Mouse (Mus musculus) forebrain, embryonic 14.5 days (tissue): ENCODE results near the gene Cul1. TPM values are rescaled to one million over a fixed set of nuclear protein-coding genes. Genes with fewer than 3 reads are reported as not detected.
"Not testable (repeated sequence)": the region's sequence is repeated elsewhere in the genome, so short reads cannot be mapped to it uniquely, and the experiment has no call there.

Source experiments
- ATAC-seq: fragments of 200-750 bp; cut with Nextera tagmentation; 2 replicates; pipeline ENCODE4 v1.8.0; 2017; ENCODE audit warnings: mild to moderate bottlenecking, moderate library complexity
- DNase-seq: peaks from one replicate; pipeline ENCODE4 v3.0.0-alpha.2; 2015; ENCODE audit warnings: low spot score
- H3K27ac ChIP-seq: fragments of 300-500 bp; sonication (generic); 2 replicates; pipeline ENCODE4 v1.5.1; 2014; ENCODE audit warnings: low read depth, mild to moderate bottlenecking, control low read depth, low read length, moderate library complexity
- H3K27me3 ChIP-seq: fragments of 300-500 bp; sonication (generic); replicated peaks from 2 replicates; pipeline ENCODE4 v1.6.1; 2014; ENCODE audit warnings: low read length, control low read depth, mixed read lengths; ENCODE audit not compliant: control insufficient read depth, insufficient read depth
- H3K36me3 ChIP-seq: fragments of 300-500 bp; sonication (generic); 2 replicates; pipeline ENCODE4 v1.6.1; 2014; ENCODE audit warnings: low read length, control low read depth; ENCODE audit not compliant: control insufficient read depth, insufficient read depth
- H3K4me1 ChIP-seq: fragments of 300-500 bp; sonication (generic); 2 replicates; pipeline ENCODE4 v1.6.1; 2014; ENCODE audit warnings: antibody characterized with exemption, low read length, control low read depth; ENCODE audit not compliant: control insufficient read depth, insufficient read depth
- H3K4me2 ChIP-seq: fragments of 300-500 bp; sonication (generic); 2 replicates; pipeline ENCODE4 v1.6.1; 2014; ENCODE audit warnings: mild to moderate bottlenecking, control low read depth, low read length
- H3K4me3 ChIP-seq: fragments of 300-500 bp; sonication (generic); 2 replicates; pipeline ENCODE4 v1.5.1; 2014; ENCODE audit warnings: low read depth, low read length, control low read depth
- H3K9ac ChIP-seq: fragments of 300-500 bp; sonication (generic); 2 replicates; pipeline ENCODE4 v1.6.1; 2014; ENCODE audit warnings: mild to moderate bottlenecking, low read length, control low read depth, moderate library complexity
- H3K9me3 ChIP-seq: fragments of 300-500 bp; sonication (generic); replicated peaks from 2 replicates; pipeline ENCODE4 v1.6.1; 2016; ENCODE audit warnings: low read length, control low read depth, mixed read lengths; ENCODE audit not compliant: control insufficient read depth
- WGBS: fragments of 180-500 bp; shearing (Covaris S2); extraction: QIAGEN DNeasy Blood & Tissue Kit; methylation state at CpG from one replicate; pipeline ENCODE4 v1.1.7; 2014; 5-methylcytosine and 5-hydroxymethylcytosine counted together
- polyA plus RNA-seq: library from polyadenylated mRNA; unstranded; fragments of >200 nt; fragmentation: Nextera tagmentation; extraction: Ambion mirVana; gene quantifications from 2 replicates; pipeline ENCODE4 v1.2.1, GENCODE M21; 2014

Cul1 gene
- 161 and 163 TPM in 2 replicates for polyA plus RNA-seq

DNA sequence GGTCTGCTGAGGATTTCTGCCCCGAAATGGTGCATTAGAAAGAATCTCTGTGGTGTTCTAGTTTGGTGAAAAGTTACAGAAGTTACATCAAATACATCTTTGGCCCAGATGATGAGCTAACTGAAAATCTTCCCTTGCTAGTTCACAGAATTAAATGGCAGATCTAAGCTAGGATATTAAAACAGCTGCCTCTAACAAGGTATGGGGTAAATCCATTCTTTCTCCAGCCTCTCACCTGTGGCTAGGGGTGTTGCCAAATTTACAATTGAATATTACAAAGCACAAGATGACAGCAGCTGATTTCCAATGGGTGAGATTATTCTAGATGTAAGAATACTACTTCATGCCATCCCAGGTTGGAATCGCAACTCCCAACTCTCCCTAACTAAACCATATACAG is at the start of gene Cul1:
TSS of gene Cul1 (plus strand) at position 301 of the 400 bp plus-strand sequence.
- H3K9me3 ChIP-seq, result no peaks in the 10 kb centered on the region
- peak within 1 kb of the TSS; percentile 85 for H3K4me2 ChIP-seq
- peaks cover 22% of the 10 kb centered on the region for H3K4me1 ChIP-seq
- H3K4me3 ChIP-seq, result peak within 1 kb of the TSS; percentile 97
- peak within 1 kb of the TSS; percentile 97 for H3K27ac ChIP-seq
- H3K9ac ChIP-seq, result peak within 1 kb of the TSS; percentile 100
- ATAC-seq, result no peak
- no peaks in the 10 kb centered on the region for H3K27me3 ChIP-seq
- H3K36me3 ChIP-seq, result no peaks in the 10 kb centered on the region
- no peak for DNase-seq
- WGBS, result 38% methylated on average over 2 of the region's 2 CpGs

DNA sequence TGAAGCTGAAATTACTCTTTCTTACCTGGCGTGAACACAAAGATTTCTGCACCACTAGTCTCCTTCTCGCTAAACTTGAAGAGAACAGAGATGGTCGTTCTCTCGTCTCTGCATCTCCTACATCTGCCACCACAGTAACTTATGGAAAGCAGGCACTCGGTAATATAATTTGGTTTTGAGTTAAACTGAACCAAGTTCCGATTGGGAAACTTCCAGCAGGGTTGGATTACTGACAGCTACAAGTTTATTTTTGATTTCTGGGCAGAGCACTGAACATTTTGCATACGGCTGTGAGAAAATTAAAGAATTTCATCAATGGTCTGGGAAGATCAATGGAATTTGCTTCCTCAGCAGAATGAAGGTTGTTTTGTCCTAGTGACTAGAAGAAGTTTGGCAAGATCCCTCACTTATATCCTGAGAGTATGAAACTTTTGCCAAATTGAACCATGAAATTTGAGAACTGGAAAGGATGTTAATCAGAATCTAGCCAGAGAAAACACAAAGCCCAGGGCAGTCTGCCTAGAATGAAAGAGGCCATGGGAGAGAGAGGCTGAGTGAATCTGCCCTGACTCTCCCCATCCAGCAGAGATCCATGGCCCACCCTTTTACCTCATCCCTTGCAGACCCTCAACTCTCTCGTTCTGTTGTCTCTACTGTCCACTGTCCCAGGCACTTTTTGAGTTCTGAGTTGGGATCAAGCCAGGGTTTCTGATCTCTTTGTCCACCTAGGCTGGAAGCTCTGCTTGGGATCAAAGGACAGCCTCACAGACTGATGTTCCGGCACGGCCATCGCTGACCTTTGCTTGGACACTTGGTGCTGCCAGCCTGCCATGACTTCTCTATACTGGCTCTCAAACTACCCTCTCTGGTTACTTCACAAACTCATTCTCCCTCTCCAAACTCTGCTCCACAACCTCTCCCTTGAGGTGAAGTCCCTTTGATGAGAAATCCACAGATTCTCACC is 48.5 kb upstream of the Cul1 start:
- Histone ChIP-seq H3K4me1 (no peaks in the 10 kb centered on the region), H3K9me3 (no peaks in the 10 kb centered on the region), H3K9ac (no peak overlapping the region), H3K4me2 (no peak overlapping the region), H3K27me3 (no peaks in the 10 kb centered on the region), H3K27ac (no peak overlapping the region), H3K4me3 (no peak overlapping the region), H3K36me3 (no peaks in the 10 kb centered on the region)
- ATAC-seq (no peak), DNase-seq (peak; percentile 49)
- 87% methylated on average over 11 of the region's 11 CpGs for WGBS

DNA sequence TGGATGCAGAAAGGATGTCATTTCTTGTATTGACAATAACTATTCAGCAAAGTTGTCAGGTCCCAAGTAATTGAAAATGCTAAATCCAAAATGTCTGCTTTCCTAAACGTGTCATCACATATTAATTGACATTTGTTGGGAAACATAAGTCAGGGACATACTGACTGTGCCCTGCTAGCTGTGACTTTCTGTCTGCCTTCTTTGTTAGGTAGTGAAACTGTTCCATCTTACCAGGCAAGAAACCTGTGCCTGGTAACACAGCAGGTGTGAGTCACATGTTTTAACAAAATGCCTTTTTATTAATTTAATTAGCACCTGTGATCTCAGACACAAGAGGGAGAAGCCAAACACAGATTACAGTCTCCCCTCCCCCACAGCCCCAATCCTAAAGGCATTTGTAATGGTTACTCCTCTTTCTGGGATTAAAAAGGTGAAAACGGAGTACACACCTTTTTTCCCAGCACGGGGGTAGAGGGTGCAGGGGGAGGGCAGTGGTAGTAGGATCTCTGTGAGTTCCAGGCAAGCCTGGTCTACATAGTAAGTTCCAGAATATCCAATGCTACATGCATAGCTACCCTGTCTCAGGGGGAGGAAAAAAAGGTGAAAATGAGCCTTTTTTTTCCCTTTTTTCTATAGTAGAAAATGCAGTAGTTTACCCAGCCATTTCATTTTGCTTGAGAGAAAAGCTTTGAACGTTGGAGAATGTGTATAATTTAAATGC is 40.2 kb upstream of the Cul1 start:
- Histone ChIP-seq H3K9ac (no peak overlapping the region), H3K4me3 (no peak overlapping the region), H3K27ac (no peak overlapping the region), H3K4me2 (no peak overlapping the region), H3K9me3 (no peaks in the 10 kb centered on the region), H3K4me1 (no peaks in the 10 kb centered on the region), H3K36me3 (no peaks in the 10 kb centered on the region), H3K27me3 (no peaks in the 10 kb centered on the region)
- DNase-seq (peak; percentile 76), ATAC-seq (peak; percentile 92)
- 30% methylated on average over 4 of the region's 4 CpGs for WGBS

DNA sequence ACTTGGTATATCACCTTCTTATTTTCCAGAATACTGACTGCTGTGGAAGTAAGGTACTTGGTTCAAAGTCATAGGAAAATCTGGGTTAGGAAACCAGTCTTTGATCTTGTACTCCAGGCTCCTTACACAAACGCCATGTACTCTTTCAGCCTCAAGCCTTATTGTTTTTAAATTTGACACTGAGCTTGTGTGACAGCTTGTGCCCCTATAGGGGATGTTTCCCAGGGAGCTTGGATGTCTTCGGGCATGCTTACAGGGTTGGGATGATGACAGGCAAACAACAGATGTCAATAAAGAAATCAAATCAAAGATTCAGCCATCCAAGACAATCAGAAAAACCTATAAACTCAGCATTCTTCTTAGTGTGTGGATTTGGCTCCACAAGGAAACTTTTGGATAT is 39.5 kb upstream of the Cul1 start:
- WGBS, result 43% methylated on average over 2 of the region's 2 CpGs
- H3K4me1 ChIP-seq, result no peaks in the 10 kb centered on the region
- no peaks in the 10 kb centered on the region for H3K9me3 ChIP-seq
- no peak for ATAC-seq
- H3K9ac ChIP-seq, result no peak overlapping the region
- no peak overlapping the region for H3K27ac ChIP-seq
- no peak overlapping the region for H3K4me3 ChIP-seq
- no peaks in the 10 kb centered on the region for H3K27me3 ChIP-seq
- no peak overlapping the region for H3K4me2 ChIP-seq
- DNase-seq, result no peak
- no peaks in the 10 kb centered on the region for H3K36me3 ChIP-seq

DNA sequence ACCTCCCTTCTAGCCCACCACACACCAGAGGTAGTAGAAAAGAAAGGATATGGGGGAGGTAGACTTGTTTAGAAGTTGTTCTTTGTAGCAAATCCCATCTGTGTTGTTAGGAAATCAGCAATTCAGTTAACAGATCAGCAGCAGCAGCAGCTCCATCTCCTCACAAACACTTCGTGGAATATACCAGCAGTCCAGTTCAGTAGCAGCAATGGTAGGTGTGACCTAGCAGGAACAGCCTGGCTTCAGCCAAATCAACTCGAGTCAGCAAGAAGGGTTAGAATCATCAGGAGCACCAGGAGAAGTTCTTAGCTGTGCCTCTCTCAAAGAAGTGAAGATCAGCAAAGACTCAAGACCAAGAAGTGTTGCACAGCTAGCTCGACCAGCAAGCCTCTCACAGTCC is 34.5 kb upstream of the Cul1 start:
- Histone ChIP-seq H3K4me1 (no peaks in the 10 kb centered on the region), H3K27me3 (no peaks in the 10 kb centered on the region), H3K27ac (no peak overlapping the region), H3K9me3 (no peaks in the 10 kb centered on the region), H3K4me2 (no peak overlapping the region), H3K9ac (no peak overlapping the region), H3K4me3 (no peak overlapping the region), H3K36me3 (no peaks in the 10 kb centered on the region)
- no peak for DNase-seq
- WGBS, result 82% methylated on average over 3 of the region's 3 CpGs
- ATAC-seq, result no peak

DNA sequence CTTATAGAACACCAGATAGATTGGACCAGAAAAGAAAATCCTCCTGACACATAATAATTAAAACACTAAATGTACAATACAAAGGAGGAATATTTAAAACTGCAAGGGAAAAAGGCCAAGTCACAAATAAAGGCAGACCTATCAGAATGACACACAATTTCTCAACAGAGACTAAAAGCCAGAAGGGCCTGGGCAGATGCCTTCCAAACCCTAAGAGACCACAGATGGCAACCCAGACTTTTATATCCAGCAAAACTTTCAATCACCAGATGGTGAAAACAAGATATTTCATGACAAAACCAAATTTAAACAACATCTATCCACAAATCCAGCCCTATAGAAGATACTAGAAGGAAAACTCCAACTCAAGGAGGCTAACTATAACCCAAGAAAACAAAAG is 33.0 kb upstream of the Cul1 start:
- no peaks in the 10 kb centered on the region for H3K9me3 ChIP-seq
- no peaks in the 10 kb centered on the region for H3K36me3 ChIP-seq
- no peaks in the 10 kb centered on the region for H3K4me1 ChIP-seq
- H3K9ac ChIP-seq, result no peak overlapping the region
- no peaks in the 10 kb centered on the region for H3K27me3 ChIP-seq
- ATAC-seq, result no peak
- no peak overlapping the region for H3K27ac ChIP-seq
- peak; percentile 44 for DNase-seq
- no peak overlapping the region for H3K4me3 ChIP-seq
- H3K4me2 ChIP-seq, result no peak overlapping the region

DNA sequence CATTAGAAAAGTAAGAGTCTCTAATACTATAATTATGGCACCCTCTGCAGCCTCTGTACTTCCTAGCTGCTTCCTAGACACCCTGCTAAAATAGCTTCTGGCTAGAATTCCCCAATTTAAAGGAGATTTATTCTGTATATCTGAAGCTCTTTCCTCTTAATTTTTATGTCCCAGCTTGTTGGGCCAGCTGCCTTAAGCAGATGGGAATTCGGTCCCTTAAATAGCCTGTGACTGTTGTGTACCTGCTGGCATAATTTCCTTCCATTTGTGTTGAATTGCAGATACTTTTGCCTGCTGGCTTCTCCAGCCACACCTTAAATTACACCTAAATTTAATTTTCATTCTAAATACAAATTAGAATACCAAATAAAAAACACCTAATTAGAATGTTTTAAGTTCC is 32.0 kb upstream of the Cul1 start:
- Histone ChIP-seq H3K4me3 (no peak overlapping the region), H3K27ac (0 out of 2 replicates have a peak overlapping the region, but pooled peaks have one; percentile 9), H3K9me3 (no peaks in the 10 kb centered on the region), H3K4me2 (no peak overlapping the region), H3K27me3 (no peaks in the 10 kb centered on the region), H3K9ac (no peak overlapping the region), H3K36me3 (no peaks in the 10 kb centered on the region), H3K4me1 (no peaks in the 10 kb centered on the region)
- 0 out of 2 replicates have a peak, but pooled peaks have one; percentile 15 for ATAC-seq
- 55% methylated on average over 1 of the region's 1 CpGs for WGBS
- DNase-seq, result peak; percentile 55

DNA sequence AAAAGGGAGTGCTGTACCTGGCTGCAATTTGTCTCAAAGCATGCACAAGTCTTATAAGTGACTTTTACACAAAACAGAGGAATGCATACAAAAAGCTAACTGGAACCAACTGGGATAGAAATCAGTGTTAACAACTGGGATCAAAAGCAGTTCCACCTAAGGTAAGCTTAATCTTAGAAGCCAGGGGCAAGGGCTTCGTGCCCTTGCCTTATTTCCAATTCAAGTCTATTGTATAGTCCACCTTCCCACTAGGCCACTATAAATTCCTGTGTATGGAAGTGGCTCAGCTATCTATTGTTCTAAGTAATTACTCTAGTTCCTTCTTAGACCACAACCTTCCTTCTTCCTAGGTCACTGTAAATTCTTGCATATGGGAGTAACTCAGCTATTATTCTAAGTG is 27.1 kb upstream of the Cul1 start:
- Histone ChIP-seq H3K36me3 (no peaks in the 10 kb centered on the region), H3K4me3 (no peak overlapping the region), H3K9ac (no peak overlapping the region), H3K9me3 (no peaks in the 10 kb centered on the region), H3K4me1 (no peaks in the 10 kb centered on the region), H3K4me2 (no peak overlapping the region), H3K27ac (no peak overlapping the region), H3K27me3 (no peaks in the 10 kb centered on the region)
- 63% methylated on average over 1 of the region's 1 CpGs for WGBS
- DNase-seq (no peak), ATAC-seq (no peak)

DNA sequence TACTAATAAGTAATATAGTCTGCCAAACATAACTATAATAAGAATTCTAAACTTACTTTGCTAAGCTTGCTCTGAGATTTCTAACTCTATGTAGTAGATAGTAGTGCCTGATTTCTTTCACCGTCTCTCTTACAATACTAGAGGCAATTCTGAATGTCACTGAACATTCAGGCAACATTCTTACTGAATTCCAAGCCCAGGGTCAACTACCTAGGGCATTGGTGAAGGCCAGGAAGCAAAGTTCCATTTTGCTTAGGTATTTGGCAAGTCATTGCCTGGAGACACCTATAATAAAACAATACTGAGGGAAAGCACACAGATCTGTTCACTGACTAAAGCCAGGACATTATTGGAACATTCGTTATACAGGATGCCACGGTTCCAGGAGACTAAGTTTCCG is 26.6 kb upstream of the Cul1 start:
- H3K27me3 ChIP-seq, H3K9me3 ChIP-seq, H3K4me1 ChIP-seq, DNase-seq, H3K27ac ChIP-seq, H3K9ac ChIP-seq, ATAC-seq, H3K4me3 ChIP-seq, H3K4me2 ChIP-seq, H3K36me3 ChIP-seq: not testable (repeated sequence)
- WGBS, result 87% methylated on average over 4 of the region's 4 CpGs
